Mouse (Mus musculus): ENCODE data around the gene Brd2. TPM values are rescaled to one million over a fixed set of nuclear protein-coding genes. Genes with fewer than 3 reads are reported as not detected.
A peak's percentile ranks its signal among the peaks of the same experiment; 100 is the strongest.

Brd2 gene
- polyA plus RNA-seq, 1 experiment from 2014 or later: 117 TPM

GRCm38 (mm10) chr17:34079002-34079401 lies 43.4 kb downstream of the Brd2 start:
- no peak overlapping the region for H3K27ac ChIP-seq (ENCODE audit: low read length)
- H3K27me3 ChIP-seq (ENCODE audit: insufficient read depth, low read length): peaks cover 22% of the 10 kb centered on the region
- 90% methylated on average over 11 of the region's 11 CpGs for WGBS
- no peaks in the 10 kb centered on the region for H3K36me3 ChIP-seq (ENCODE audit: insufficient read depth, low read length)
- H3K4me3 ChIP-seq (ENCODE audit: low read length): no peak overlapping the region
- no peaks in the 10 kb centered on the region for H3K9me3 ChIP-seq (ENCODE audit: low read length)
- H3K4me2 ChIP-seq (replicated peaks; ENCODE audit: low read depth, low read length): no peak overlapping the region
- H3K4me1 ChIP-seq (ENCODE audit: insufficient read depth, low read length): no peaks in the 10 kb centered on the region
- H3K9ac ChIP-seq (replicated peaks; ENCODE audit: low read length): no peak overlapping the region
- ATAC-seq (ENCODE audit: low FRiP score, low TSS enrichment): no peak

- Histone ChIP-seq H3K4me3 (ENCODE audit: low read length) (no peak overlapping the region), H3K9ac (replicated peaks; ENCODE audit: low read length) (no peak overlapping the region), H3K9me3 (ENCODE audit: low read length) (no peaks in the 10 kb centered on the region), H3K4me1 (ENCODE audit: insufficient read depth, low read length) (no peaks in the 10 kb centered on the region), H3K27me3 (ENCODE audit: insufficient read depth, low read length) (peaks cover 21% of the 10 kb centered on the region), H3K4me2 (replicated peaks; ENCODE audit: low read depth, low read length) (no peak overlapping the region), H3K36me3 (ENCODE audit: insufficient read depth, low read length) (no peaks in the 10 kb centered on the region), H3K27ac (ENCODE audit: low read length) (no peak overlapping the region)
- 52% methylated on average over 4 of the region's 4 CpGs for WGBS
- ATAC-seq (ENCODE audit: low FRiP score, low TSS enrichment): 0 out of 2 replicates have a peak, but pooled peaks have one; percentile 39
These were observed 44.3 kb downstream of the Brd2 start for GRCm38 (mm10) chr17:34078148-34078547.

GRCm38 (mm10) chr17:34077549-34077948 lies 44.9 kb downstream of the Brd2 start:
- Histone ChIP-seq H3K4me2 (replicated peaks; ENCODE audit: low read depth, low read length) (no peak overlapping the region), H3K4me1 (ENCODE audit: insufficient read depth, low read length) (no peaks in the 10 kb centered on the region), H3K9ac (replicated peaks; ENCODE audit: low read length) (no peak overlapping the region), H3K27me3 (ENCODE audit: insufficient read depth, low read length) (peaks cover 19% of the 10 kb centered on the region), H3K4me3 (ENCODE audit: low read length) (no peak overlapping the region), H3K27ac (ENCODE audit: low read length) (no peak overlapping the region), H3K9me3 (ENCODE audit: low read length) (no peaks in the 10 kb centered on the region), H3K36me3 (ENCODE audit: insufficient read depth, low read length) (no peaks in the 10 kb centered on the region)
- no peak for ATAC-seq (ENCODE audit: low FRiP score, low TSS enrichment)
- 2% methylated on average over 9 of the region's 9 CpGs for WGBS

- WGBS: 45% methylated on average over 7 of the region's 7 CpGs
- H3K9me3 ChIP-seq (ENCODE audit: low read length): peaks cover 3% of the 10 kb centered on the region; the same call in 1 of the 2 replicates
- H3K4me2 ChIP-seq (replicated peaks; ENCODE audit: low read depth, low read length): no peak overlapping the region
- H3K27me3 ChIP-seq (ENCODE audit: insufficient read depth, low read length): peaks cover 19% of the 10 kb centered on the region
- H3K36me3 ChIP-seq (ENCODE audit: insufficient read depth, low read length): no peaks in the 10 kb centered on the region
- ATAC-seq (ENCODE audit: low FRiP score, low TSS enrichment): no peak
- H3K4me1 ChIP-seq (ENCODE audit: insufficient read depth, low read length): no peaks in the 10 kb centered on the region
- no peak overlapping the region for H3K4me3 ChIP-seq (ENCODE audit: low read length)
- no peak overlapping the region for H3K27ac ChIP-seq (ENCODE audit: low read length)
- H3K9ac ChIP-seq (replicated peaks; ENCODE audit: low read length): no peak overlapping the region
These were observed 47.2 kb downstream of the Brd2 start for GRCm38 (mm10) chr17:34075271-34075670.

GRCm38 (mm10) chr17:34072091-34072490 lies 50.3 kb downstream of the Brd2 start:
- no peak for ATAC-seq (ENCODE audit: low FRiP score, low TSS enrichment)
- 70% methylated on average over 5 of the region's 5 CpGs for WGBS
- no peak overlapping the region for H3K27ac ChIP-seq (ENCODE audit: low read length)

GRCm38 (mm10) chr17:34068864-34069263 lies 53.6 kb downstream of the Brd2 start:
- H3K27ac ChIP-seq (ENCODE audit: low read length): no peak overlapping the region
- peaks cover 3% of the 10 kb centered on the region; the same call in 1 of the 2 replicates for H3K9me3 ChIP-seq (ENCODE audit: low read length)
- no peaks in the 10 kb centered on the region for H3K27me3 ChIP-seq (ENCODE audit: insufficient read depth, low read length)
- no peak overlapping the region for H3K4me2 ChIP-seq (replicated peaks; ENCODE audit: low read depth, low read length)
- H3K4me3 ChIP-seq (ENCODE audit: low read length): no peak overlapping the region
- no peak for ATAC-seq (ENCODE audit: low FRiP score, low TSS enrichment)
- no peaks in the 10 kb centered on the region for H3K4me1 ChIP-seq (ENCODE audit: insufficient read depth, low read length)
- WGBS: 43% methylated on average over 3 of the region's 3 CpGs
- no peak overlapping the region for H3K9ac ChIP-seq (replicated peaks; ENCODE audit: low read length)
- H3K36me3 ChIP-seq (ENCODE audit: insufficient read depth, low read length): no peaks in the 10 kb centered on the region

More at GRCm38 (mm10) chr17:34072091-34072490, 50.3 kb downstream of the Brd2 start:
- Histone ChIP-seq H3K36me3 (ENCODE audit: insufficient read depth, low read length) (no peaks in the 10 kb centered on the region), H3K9ac (replicated peaks; ENCODE audit: low read length) (no peak overlapping the region), H3K4me3 (ENCODE audit: low read length) (no peak overlapping the region), H3K4me2 (replicated peaks; ENCODE audit: low read depth, low read length) (no peak overlapping the region), H3K4me1 (ENCODE audit: insufficient read depth, low read length) (no peaks in the 10 kb centered on the region), H3K27me3 (ENCODE audit: insufficient read depth, low read length) (peaks cover 16% of the 10 kb centered on the region), H3K9me3 (ENCODE audit: low read length) (peaks cover 3% of the 10 kb centered on the region; the same call in 1 of the 2 replicates)

Other genes starting within 250 kb of the Brd2 start
- not detected in 2 replicates for gene Gm7029, start 248.8 kb downstream of the Brd2 start, polyA plus RNA-seq (2015; fragmentation: Nextera tagmentation; extraction: Ambion mirVana)
- 9.6 and 10.5 TPM in 2 replicates for gene Kifc1, start 232.0 kb downstream of the Brd2 start, polyA plus RNA-seq (2015; fragmentation: Nextera tagmentation; extraction: Ambion mirVana)
- 0.22 TPM in 1 of 2 replicates, not detected in the other for gene Platr17, start 217.5 kb downstream of the Brd2 start, polyA plus RNA-seq (2015; fragmentation: Nextera tagmentation; extraction: Ambion mirVana)
- 59.9 and 60.1 TPM in 2 replicates for gene Daxx, start 213.2 kb downstream of the Brd2 start, polyA plus RNA-seq (2015; fragmentation: Nextera tagmentation; extraction: Ambion mirVana)
- gene Tapbp, start 206.7 kb downstream of the Brd2 start, polyA plus RNA-seq (2015; fragmentation: Nextera tagmentation; extraction: Ambion mirVana): 36.1 and 39.2 TPM in 2 replicates
- gene Zbtb22, start 206.7 kb downstream of the Brd2 start, polyA plus RNA-seq (2015; fragmentation: Nextera tagmentation; extraction: Ambion mirVana): 20.6 and 20.9 TPM in 2 replicates
- 35.9 and 38.0 TPM in 2 replicates for gene Rgl2, start 193.1 kb downstream of the Brd2 start, polyA plus RNA-seq (2015; fragmentation: Nextera tagmentation; extraction: Ambion mirVana)
- 168 and 174 TPM in 2 replicates for gene Pfdn6, start 182.3 kb downstream of the Brd2 start, polyA plus RNA-seq (2015; fragmentation: Nextera tagmentation; extraction: Ambion mirVana)
- 32.7 and 37.7 TPM in 2 replicates for gene Wdr46, start 182.0 kb downstream of the Brd2 start, polyA plus RNA-seq (2015; fragmentation: Nextera tagmentation; extraction: Ambion mirVana)
- gene B3galt4, start 171.1 kb downstream of the Brd2 start, polyA plus RNA-seq (2015; fragmentation: Nextera tagmentation; extraction: Ambion mirVana): 6.2 and 6.9 TPM in 2 replicates
- gene Vps52, start 166.8 kb downstream of the Brd2 start, polyA plus RNA-seq (2015; fragmentation: Nextera tagmentation; extraction: Ambion mirVana): 51.9 and 54.7 TPM in 2 replicates
- 1,660 and 1,786 TPM in 2 replicates for gene Rps18, start 166.6 kb downstream of the Brd2 start, polyA plus RNA-seq (2015; fragmentation: Nextera tagmentation; extraction: Ambion mirVana)
- 31.5 and 32.7 TPM in 2 replicates for gene H2-K1, start 122.3 kb downstream of the Brd2 start, polyA plus RNA-seq (2015; fragmentation: Nextera tagmentation; extraction: Ambion mirVana)
- 14.7 and 18.7 TPM in 2 replicates for gene Ring1, start 98.0 kb downstream of the Brd2 start, polyA plus RNA-seq (2015; fragmentation: Nextera tagmentation; extraction: Ambion mirVana)
- 52.9 and 54.0 TPM in 2 replicates for gene H2-Ke6, start 94.6 kb downstream of the Brd2 start, polyA plus RNA-seq (2015; fragmentation: Nextera tagmentation; extraction: Ambion mirVana)
- gene Slc39a7, start 91.0 kb downstream of the Brd2 start, polyA plus RNA-seq (2015; fragmentation: Nextera tagmentation; extraction: Ambion mirVana): 227 and 231 TPM in 2 replicates
- gene Rxrb, start 90.8 kb downstream of the Brd2 start, polyA plus RNA-seq (2015; fragmentation: Nextera tagmentation; extraction: Ambion mirVana): 52.7 and 56.7 TPM in 2 replicates
- 3.2 and 3.7 TPM in 2 replicates for gene Col11a2, start 83.2 kb downstream of the Brd2 start, polyA plus RNA-seq (2015; fragmentation: Nextera tagmentation; extraction: Ambion mirVana)
- 0.52 and 0.82 TPM in 2 replicates for gene H2-Oa, start 30.3 kb downstream of the Brd2 start, polyA plus RNA-seq (2015; fragmentation: Nextera tagmentation; extraction: Ambion mirVana)
- 18.3 and 19.0 TPM in 2 replicates for gene H2-DMa, start 3.1 kb downstream of the Brd2 start, polyA plus RNA-seq (2015; fragmentation: Nextera tagmentation; extraction: Ambion mirVana)
- 24.5 and 30.3 TPM in 2 replicates for gene H2-DMb2, start 20.7 kb upstream of the Brd2 start, polyA plus RNA-seq (2015; fragmentation: Nextera tagmentation; extraction: Ambion mirVana)
- 7.2 and 8.6 TPM in 2 replicates for gene H2-DMb1, start 30.4 kb upstream of the Brd2 start, polyA plus RNA-seq (2015; fragmentation: Nextera tagmentation; extraction: Ambion mirVana)
- 4.7 and 5.5 TPM in 2 replicates for gene Tap1, start 64.9 kb upstream of the Brd2 start, polyA plus RNA-seq (2015; fragmentation: Nextera tagmentation; extraction: Ambion mirVana)
- gene Psmb9, start 65.1 kb upstream of the Brd2 start, polyA plus RNA-seq (2015; fragmentation: Nextera tagmentation; extraction: Ambion mirVana): 2.0 and 2.4 TPM in 2 replicates
- gene Psmb8, start 75.1 kb upstream of the Brd2 start, polyA plus RNA-seq (2015; fragmentation: Nextera tagmentation; extraction: Ambion mirVana): 6.4 and 7.2 TPM in 2 replicates
- 5.2 and 5.8 TPM in 2 replicates for gene Tap2, start 80.9 kb upstream of the Brd2 start, polyA plus RNA-seq (2015; fragmentation: Nextera tagmentation; extraction: Ambion mirVana)
- gene H2-Ob, start 116.3 kb upstream of the Brd2 start, polyA plus RNA-seq (2015; fragmentation: Nextera tagmentation; extraction: Ambion mirVana): 0.14 and 0.27 TPM in 2 replicates
- gene H2-Ab1, start 135.1 kb upstream of the Brd2 start, polyA plus RNA-seq (2015; fragmentation: Nextera tagmentation; extraction: Ambion mirVana): 31.6 and 37.9 TPM in 2 replicates
- gene H2-Aa, start 165.2 kb upstream of the Brd2 start, polyA plus RNA-seq (2015; fragmentation: Nextera tagmentation; extraction: Ambion mirVana): 2.6 and 3.3 TPM in 2 replicates
- gene H2-Eb1, start 183.2 kb upstream of the Brd2 start, polyA plus RNA-seq (2015; fragmentation: Nextera tagmentation; extraction: Ambion mirVana): 7.8 and 8.4 TPM in 2 replicates
- gene H2-Eb2, start 203.0 kb upstream of the Brd2 start, polyA plus RNA-seq (2015; fragmentation: Nextera tagmentation; extraction: Ambion mirVana): 0.04 TPM in 1 of 2 replicates, not detected in the other
- gene Btnl2, start 232.2 kb upstream of the Brd2 start, polyA plus RNA-seq (2015; fragmentation: Nextera tagmentation; extraction: Ambion mirVana): not detected in 2 replicates